Mouse (Mus musculus): Measurements from ENCODE around the gene Retreg3. TPM values are rescaled to one million over a fixed set of nuclear protein-coding genes. Genes with fewer than 3 reads are reported as not detected.
A peak's percentile ranks its signal among the peaks of the same experiment; 100 is the strongest.

The Retreg3 gene
- polyA plus RNA-seq, 1 experiment from 2014 or later: 28.0 TPM

DNA sequence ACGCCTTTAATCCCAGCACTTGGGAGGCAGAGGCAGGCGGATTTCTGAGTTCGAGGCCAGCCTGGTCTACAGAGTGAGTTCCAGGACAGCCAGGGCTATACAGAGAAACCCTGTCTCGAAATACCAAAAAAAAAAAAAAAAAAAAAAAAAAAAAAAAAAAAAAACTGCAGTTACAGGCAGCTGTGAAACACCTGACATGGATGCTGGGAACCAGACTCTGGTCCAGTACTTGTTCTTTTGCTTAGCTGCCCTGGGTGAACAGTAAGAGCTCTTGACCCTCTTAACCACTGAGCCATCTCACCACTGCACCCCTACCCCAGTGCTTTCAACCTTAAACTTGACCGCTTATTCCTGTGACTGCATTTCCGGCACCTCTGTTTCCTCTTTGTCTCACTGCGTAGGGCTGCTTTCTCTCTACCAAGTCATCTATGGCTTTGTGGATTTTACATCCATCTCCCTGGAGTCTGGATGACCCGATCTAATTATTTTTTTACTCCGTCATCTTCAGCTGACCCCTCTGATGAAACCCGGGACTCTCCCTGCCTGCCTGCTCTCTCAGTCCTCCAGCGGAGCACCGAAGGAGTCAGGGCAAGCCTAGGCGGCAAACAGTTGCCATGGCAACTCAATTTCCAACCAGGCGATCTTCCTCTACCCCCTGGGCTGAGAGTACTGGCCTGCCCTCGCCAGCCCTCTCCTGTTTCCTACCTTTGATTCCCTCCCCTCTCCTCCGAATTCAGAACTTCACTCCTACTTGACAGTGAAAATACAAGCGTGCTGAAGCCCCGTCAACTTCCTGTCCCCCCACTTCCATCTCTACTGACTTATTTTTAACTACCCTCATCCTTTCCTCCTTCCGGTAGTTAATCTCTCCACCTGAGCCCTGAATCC is 23.9 kb upstream of the Retreg3 start:
- H3K4me1 ChIP-seq: peaks cover 16% of the 10 kb centered on the region; the same call in 1 of the 2 replicates
- no peak overlapping the region for H3K27ac ChIP-seq
- peak overlapping the region; percentile 36 for H3K4me2 ChIP-seq
- 23% methylated on average over 19 of the region's 19 CpGs for WGBS
- H3K9ac ChIP-seq: no peak overlapping the region
- ATAC-seq (ENCODE audit: insufficient number of reproducible peaks, low FRiP score, low TSS enrichment, low read depth): no peak
- peaks cover 4% of the 10 kb centered on the region; the same call in 1 of the 2 replicates for H3K27me3 ChIP-seq
- H3K4me3 ChIP-seq: peak overlapping the region; percentile 16
- no peaks in the 10 kb centered on the region for H3K9me3 ChIP-seq
- no peaks in the 10 kb centered on the region for H3K36me3 ChIP-seq

DNA sequence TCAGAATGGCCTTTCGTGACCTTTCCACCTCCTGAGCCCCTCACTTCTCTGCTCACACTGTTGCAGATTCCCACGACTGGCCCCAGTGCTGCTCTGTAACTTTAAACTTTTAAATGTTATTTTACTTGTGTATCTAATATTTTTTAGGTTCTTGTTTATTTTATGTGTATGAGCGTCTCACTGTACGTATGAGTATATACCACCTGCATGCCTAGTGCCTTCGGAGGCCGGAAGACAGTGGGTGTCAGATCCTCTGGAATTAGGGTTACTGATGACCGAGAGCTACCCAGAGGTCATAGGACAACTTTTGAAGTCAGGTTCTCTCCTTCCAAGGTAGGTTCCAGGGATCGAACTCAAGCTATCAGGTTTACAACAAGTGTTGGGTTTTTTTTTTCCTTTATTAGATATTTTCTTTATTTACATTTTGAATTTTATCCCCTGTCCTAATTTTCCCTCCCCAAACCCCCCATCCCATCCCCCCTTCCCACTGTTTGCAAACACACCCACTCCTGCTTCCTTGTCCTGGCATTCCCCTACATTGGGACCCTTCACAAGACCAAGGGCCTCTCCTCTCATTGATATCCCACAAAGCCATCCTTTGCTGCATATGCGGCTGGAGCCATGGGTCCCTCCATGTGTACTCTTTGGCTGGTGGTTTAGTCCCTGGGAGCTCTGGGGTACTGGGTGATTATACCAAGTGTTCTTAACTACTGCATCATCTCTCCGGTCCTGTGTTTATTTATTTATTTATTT is 22.7 kb upstream of the Retreg3 start:
- no peak overlapping the region for H3K27ac ChIP-seq
- H3K36me3 ChIP-seq: no peaks in the 10 kb centered on the region
- ATAC-seq (ENCODE audit: insufficient number of reproducible peaks, low FRiP score, low TSS enrichment, low read depth): no peak
- H3K4me1 ChIP-seq: peaks cover 16% of the 10 kb centered on the region; the same call in 1 of the 2 replicates
- no peak overlapping the region for H3K4me3 ChIP-seq
- H3K4me2 ChIP-seq: no peak overlapping the region
- 87% methylated on average over 10 of the region's 10 CpGs for WGBS
- H3K9ac ChIP-seq: no peak overlapping the region
- no peaks in the 10 kb centered on the region for H3K9me3 ChIP-seq
- peaks cover 4% of the 10 kb centered on the region; the same call in 1 of the 2 replicates for H3K27me3 ChIP-seq

DNA sequence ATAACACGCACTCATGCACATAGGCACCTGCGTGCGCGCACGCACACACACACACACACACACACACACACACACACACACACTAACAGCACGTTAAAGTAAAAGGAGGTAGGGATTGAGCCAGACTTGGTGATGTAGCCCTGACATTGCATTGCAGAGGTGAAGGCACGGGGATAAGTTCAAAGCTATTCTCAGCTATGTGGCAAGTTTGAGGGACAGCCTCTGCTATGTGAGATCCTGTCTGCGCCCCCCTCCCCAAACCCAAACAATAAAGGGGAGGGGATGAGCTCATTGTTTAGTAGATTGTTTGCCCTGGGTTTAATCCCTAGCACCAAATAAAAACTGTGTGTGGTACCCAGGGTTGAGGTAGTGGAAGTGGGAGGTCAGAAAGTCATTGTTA is 21.4 kb upstream of the Retreg3 start:
- Histone ChIP-seq H3K27me3 (peaks cover 4% of the 10 kb centered on the region; the same call in 1 of the 2 replicates), H3K27ac (no peak overlapping the region), H3K9ac (no peak overlapping the region), H3K36me3 (no peaks in the 10 kb centered on the region), H3K4me2 (no peak overlapping the region), H3K4me3 (no peak overlapping the region), H3K9me3 (no peaks in the 10 kb centered on the region), H3K4me1 (peaks cover 16% of the 10 kb centered on the region; the same call in 1 of the 2 replicates)
- no peak for ATAC-seq (ENCODE audit: insufficient number of reproducible peaks, low FRiP score, low TSS enrichment, low read depth)
- WGBS: 84% methylated on average over 8 of the region's 8 CpGs

DNA sequence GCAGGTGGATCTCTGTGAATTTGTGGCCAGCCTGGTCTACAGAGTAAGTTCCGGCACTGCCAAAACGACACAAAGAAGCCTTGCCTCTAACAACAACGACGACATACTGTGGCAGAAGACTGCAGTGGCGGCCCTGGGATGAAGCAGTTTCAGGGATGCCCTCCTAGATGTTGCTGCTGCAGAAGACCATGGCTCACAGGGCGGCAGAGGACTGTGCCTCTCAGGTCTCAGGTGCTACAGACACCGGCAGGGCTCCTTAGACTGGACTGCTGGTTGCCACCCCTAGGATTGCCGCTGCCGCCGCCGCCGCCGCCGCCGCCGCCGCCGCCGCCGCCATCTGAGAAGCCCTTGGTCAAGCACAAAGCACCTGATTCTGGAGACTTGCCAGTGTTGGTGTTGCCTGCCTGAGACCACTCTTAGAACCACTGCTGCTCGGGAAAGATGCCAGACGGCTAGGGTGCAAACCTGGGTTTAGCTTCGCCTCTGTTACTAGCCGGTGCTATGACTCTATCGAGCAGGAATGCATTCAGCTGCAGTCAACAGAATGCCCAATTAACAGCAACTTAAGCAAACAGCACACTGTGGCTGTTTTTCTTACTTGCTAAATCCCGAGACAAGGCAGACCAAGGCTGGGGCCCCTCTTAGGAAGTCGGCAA is 20.6 kb upstream of the Retreg3 start:
- Histone ChIP-seq H3K4me2 (peak overlapping the region; percentile 50), H3K27me3 (peaks cover 4% of the 10 kb centered on the region; the same call in 1 of the 2 replicates), H3K9me3 (no peaks in the 10 kb centered on the region), H3K4me3 (peak overlapping the region; percentile 28), H3K36me3 (no peaks in the 10 kb centered on the region), H3K4me1 (peaks cover 16% of the 10 kb centered on the region; the same call in 1 of the 2 replicates), H3K27ac (no peak overlapping the region), H3K9ac (0 out of 2 replicates have a peak overlapping the region, but pooled peaks have one; percentile 14)
- no peak for ATAC-seq (ENCODE audit: insufficient number of reproducible peaks, low FRiP score, low TSS enrichment, low read depth)
- 37% methylated on average over 27 of the region's 27 CpGs for WGBS

DNA sequence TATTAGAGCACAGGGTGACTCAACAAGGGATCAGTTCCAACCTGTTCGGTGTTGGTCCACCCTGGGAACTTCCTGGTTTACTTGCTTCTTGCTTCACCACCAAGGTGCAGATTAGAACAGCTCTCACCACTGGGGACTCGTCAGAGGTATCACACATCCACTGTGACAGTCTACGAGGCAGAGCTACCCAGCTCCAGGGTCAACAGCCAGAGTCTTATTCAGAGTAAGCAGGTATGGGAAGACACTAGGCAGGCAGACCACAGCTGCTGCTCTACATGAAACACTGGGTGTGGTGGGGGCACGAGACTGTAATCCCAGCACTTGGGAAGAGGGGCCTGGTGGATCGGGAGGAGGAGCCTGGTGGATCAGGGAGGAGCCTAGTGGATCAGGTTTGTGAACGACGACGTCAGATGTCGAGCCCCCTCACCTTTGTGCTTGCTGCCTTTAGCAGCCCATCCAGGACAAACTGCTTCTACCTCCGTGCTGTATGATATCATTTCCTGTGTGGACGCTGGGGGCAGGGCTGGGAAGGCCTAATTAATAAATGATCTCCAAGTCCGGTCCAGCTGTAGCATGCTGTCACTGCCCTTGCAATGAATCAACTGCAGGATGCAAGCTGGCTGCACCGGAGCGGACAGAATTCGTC is 19.0 kb upstream of the Retreg3 start:
- Histone ChIP-seq H3K9ac (no peak overlapping the region), H3K4me1 (peaks cover 12% of the 10 kb centered on the region; the same call in 1 of the 2 replicates), H3K27me3 (peaks cover 4% of the 10 kb centered on the region; the same call in 1 of the 2 replicates), H3K36me3 (no peaks in the 10 kb centered on the region), H3K4me3 (peak overlapping the region; percentile 1; the same call in 1 of the 2 replicates), H3K9me3 (no peaks in the 10 kb centered on the region), H3K4me2 (peak overlapping the region; percentile 15; the same call in 1 of the 2 replicates), H3K27ac (0 out of 2 replicates have a peak overlapping the region, but pooled peaks have one; percentile 47)
- ATAC-seq (ENCODE audit: insufficient number of reproducible peaks, low FRiP score, low TSS enrichment, low read depth): no peak
- 21% methylated on average over 15 of the region's 15 CpGs for whole genome bisulfite sequencing

DNA sequence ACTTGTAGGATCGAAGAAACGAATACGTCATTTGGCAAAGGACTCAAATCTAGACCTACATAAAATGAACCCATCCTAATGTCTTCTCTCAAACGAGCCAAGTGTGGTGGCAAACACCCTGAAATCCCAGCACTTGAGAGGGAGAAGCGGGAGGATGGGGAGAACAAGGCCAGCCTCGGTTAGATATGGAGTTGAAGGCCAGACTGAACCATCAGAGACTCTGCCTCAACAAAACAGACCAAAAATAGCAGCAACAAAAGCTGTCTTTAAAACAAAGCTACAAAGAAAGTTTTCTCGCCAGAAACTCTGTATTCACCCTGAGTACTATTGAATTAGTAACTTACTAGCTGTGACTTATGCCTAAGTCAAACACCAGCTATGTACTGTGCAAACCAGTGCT is 17.3 kb upstream of the Retreg3 start:
- WGBS: 75% methylated on average over 7 of the region's 7 CpGs
- H3K27ac ChIP-seq: no peak overlapping the region

DNA sequence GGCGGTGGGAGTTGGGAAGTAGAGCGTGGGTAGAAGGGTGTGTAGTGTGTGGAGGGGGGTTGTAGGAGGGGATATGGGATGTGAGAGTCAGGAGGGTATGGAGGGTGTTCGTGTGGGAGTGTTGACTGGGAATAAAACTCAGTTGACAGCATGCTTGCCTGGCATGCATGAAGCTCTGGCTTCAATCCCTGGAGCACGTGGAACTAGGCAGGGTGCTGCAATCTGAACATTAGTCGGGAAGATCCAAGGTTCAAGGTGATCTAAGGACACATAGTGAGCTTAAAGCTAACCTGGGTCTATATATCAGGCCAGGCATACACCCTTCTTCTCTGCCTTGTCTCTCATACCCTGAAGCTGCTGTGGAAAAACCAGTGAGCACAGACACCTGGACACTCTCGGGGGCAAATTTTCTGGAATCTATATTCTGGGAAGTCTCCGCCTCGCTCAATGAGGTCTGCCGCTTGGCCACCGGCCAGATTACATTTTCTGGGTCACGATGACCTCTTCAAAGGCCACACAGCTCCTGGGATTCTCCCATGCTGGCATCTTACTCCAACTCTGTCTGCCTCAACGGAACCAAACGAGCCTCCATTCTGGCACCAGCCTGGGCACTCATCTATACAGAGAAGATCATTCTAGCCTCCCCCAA is 14.6 kb upstream of the Retreg3 start:
- ATAC-seq (ENCODE audit: insufficient number of reproducible peaks, low FRiP score, low TSS enrichment, low read depth): no peak
- WGBS: 70% methylated on average over 13 of the region's 13 CpGs
- peaks cover 8% of the 10 kb centered on the region; the same call in 1 of the 2 replicates for H3K4me1 ChIP-seq
- no peak overlapping the region for H3K4me3 ChIP-seq
- H3K27ac ChIP-seq: no peak overlapping the region
- no peak overlapping the region for H3K9ac ChIP-seq
- no peaks in the 10 kb centered on the region for H3K27me3 ChIP-seq
- no peaks in the 10 kb centered on the region for H3K9me3 ChIP-seq
- no peak overlapping the region for H3K4me2 ChIP-seq
- no peaks in the 10 kb centered on the region for H3K36me3 ChIP-seq

More for the DNA sequence above, 17.3 kb upstream of the Retreg3 start:
- H3K4me3 ChIP-seq: no peak overlapping the region
- H3K9ac ChIP-seq: no peak overlapping the region
- no peaks in the 10 kb centered on the region for H3K36me3 ChIP-seq
- H3K9me3 ChIP-seq: no peaks in the 10 kb centered on the region
- no peak overlapping the region for H3K4me2 ChIP-seq
- peaks cover 4% of the 10 kb centered on the region; the same call in 1 of the 2 replicates for H3K27me3 ChIP-seq
- no peak for ATAC-seq (ENCODE audit: insufficient number of reproducible peaks, low FRiP score, low TSS enrichment, low read depth)
- H3K4me1 ChIP-seq: peaks cover 12% of the 10 kb centered on the region; the same call in 1 of the 2 replicates

DNA sequence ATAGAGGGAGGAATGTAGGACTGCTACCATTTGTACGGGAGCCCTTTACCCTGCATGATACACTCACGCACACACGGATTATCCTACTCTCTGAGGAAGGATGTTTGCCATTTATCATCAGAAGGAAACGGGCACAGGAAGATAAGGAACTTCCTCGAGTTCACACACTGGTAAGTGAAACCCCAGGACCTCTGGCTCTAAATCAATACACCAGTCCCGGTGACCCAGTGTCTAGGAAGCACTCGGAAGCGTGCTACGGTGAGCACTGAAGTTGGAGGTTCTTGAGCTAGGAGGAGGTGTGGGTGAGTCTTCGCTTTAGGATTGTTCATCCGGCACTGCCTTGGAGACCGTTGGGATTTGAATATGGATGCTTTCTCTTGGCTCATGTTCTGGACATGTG is 13.3 kb upstream of the Retreg3 start:
- WGBS: 63% methylated on average over 12 of the region's 12 CpGs
- Histone ChIP-seq H3K9me3 (no peaks in the 10 kb centered on the region), H3K9ac (no peak overlapping the region), H3K4me1 (peaks cover 3% of the 10 kb centered on the region; the same call in 1 of the 2 replicates), H3K27me3 (no peaks in the 10 kb centered on the region), H3K4me2 (no peak overlapping the region), H3K36me3 (no peaks in the 10 kb centered on the region), H3K4me3 (no peak overlapping the region), H3K27ac (no peak overlapping the region)
- ATAC-seq (ENCODE audit: insufficient number of reproducible peaks, low FRiP score, low TSS enrichment, low read depth): no peak

DNA sequence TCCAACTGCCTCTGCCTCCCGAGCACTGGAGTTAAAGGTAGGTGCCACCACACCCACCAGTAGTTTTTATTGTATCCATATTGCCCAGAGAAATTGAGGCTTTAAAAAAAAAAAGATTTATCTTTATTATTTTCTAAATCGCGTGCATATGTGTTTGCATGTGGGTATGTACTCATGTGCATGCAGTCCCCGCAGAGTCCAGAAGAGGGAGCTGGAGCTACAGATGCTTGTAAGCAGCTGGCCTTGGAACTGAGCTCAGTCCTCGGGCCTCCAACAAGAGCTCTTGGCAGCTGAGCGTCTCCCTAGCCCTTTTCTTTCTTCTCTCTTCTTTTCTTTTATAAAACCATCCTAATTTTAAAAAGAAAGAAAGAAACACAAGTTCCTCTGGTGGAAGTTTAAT is 12.0 kb upstream of the Retreg3 start:
- no peak overlapping the region for H3K9ac ChIP-seq
- H3K4me3 ChIP-seq: no peak overlapping the region
- no peaks in the 10 kb centered on the region for H3K9me3 ChIP-seq
- WGBS: 79% methylated on average over 6 of the region's 6 CpGs
- H3K27ac ChIP-seq: no peak overlapping the region
- H3K4me2 ChIP-seq: no peak overlapping the region
- peaks cover 3% of the 10 kb centered on the region; the same call in 1 of the 2 replicates for H3K4me1 ChIP-seq
- peaks cover 3% of the 10 kb centered on the region for H3K36me3 ChIP-seq
- ATAC-seq (ENCODE audit: insufficient number of reproducible peaks, low FRiP score, low TSS enrichment, low read depth): no peak
- H3K27me3 ChIP-seq: no peaks in the 10 kb centered on the region

DNA sequence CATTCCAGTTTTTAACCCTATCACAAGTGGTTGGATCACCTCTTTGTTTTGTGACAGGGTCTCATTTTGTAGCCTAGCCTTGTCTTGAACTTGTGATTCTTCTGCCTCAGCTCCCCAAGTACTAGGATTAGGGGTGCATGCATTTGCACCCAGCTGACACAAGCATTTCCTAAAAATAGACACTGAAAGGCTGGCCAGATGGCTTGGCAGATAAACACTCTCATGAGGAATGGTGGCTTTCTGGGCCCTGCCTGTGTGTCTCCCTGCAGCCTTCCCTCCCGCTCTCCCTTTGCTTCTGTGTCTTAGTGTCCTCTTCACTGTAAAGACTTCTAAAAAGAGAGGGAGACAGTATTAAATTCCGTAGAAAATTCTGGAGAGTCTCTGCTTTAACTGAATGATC is 11.5 kb upstream of the Retreg3 start:
- H3K27ac ChIP-seq: no peak overlapping the region
- no peak overlapping the region for H3K9ac ChIP-seq
- 94% methylated on average over 2 of the region's 2 CpGs for WGBS
- H3K27me3 ChIP-seq: no peaks in the 10 kb centered on the region
- no peak overlapping the region for H3K4me2 ChIP-seq
- H3K9me3 ChIP-seq: no peaks in the 10 kb centered on the region
- H3K36me3 ChIP-seq: peaks cover 8% of the 10 kb centered on the region
- H3K4me1 ChIP-seq: peaks cover 3% of the 10 kb centered on the region; the same call in 1 of the 2 replicates
- H3K4me3 ChIP-seq: no peak overlapping the region
- ATAC-seq (ENCODE audit: insufficient number of reproducible peaks, low FRiP score, low TSS enrichment, low read depth): no peak

Data from limb, embryonic 15.5 days (tissue).